Mouse (Mus musculus): ENCODE results near the gene Arhgap29. TPM values are rescaled to one million over a fixed set of nuclear protein-coding genes. Genes with fewer than 3 reads are reported as not detected.

Arhgap29 gene
- polyA plus RNA-seq, 1 experiment from 2014 or later = 75.2 TPM

Other genes with a start within 250 kb of the Arhgap29 start
- 22.3 and 25.7 TPM in 2 replicates for gene F3, start 229.0 kb upstream of the Arhgap29 start, polyA plus RNA-seq (2014; fragmentation: Nextera tagmentation; extraction: Ambion mirVana)
- 53.5 and 58.8 TPM in 2 replicates for gene Abcd3, start 137.2 kb upstream of the Arhgap29 start, polyA plus RNA-seq (2014; fragmentation: Nextera tagmentation; extraction: Ambion mirVana)
- 1.5 and 1.8 TPM in 2 replicates for gene Abca4, start 91.9 kb downstream of the Arhgap29 start, polyA plus RNA-seq (2014; fragmentation: Nextera tagmentation; extraction: Ambion mirVana)

Measured in embryonic facial prominence, embryonic 14.5 days (tissue).